Mouse (Mus musculus) kidney, adult 2 months (tissue): ENCODE measurements around the gene Defb23.

Source experiments
- CTCF ChIP-seq: fragments of 200-500 bp; conservative IDR thresholded peaks from 2 replicates; pipeline ENCODE4 v1.5.1; 2011; ENCODE audit warnings: low read depth, mild to moderate bottlenecking, control low read depth, low read length, moderate library complexity, mixed read lengths; ENCODE audit not compliant: insufficient read depth, insufficient read length
- POLR2A ChIP-seq: fragments of 200-500 bp; IDR thresholded peaks from one replicate; pipeline ENCODE4 v1.6.1; 2011; ENCODE audit warnings: low read depth, low read length, control low read depth

- TF ChIP-seq POLR2A, result no peak
- TF ChIP-seq CTCF, result no peak
These were observed 21.1 kb downstream of the Defb23 start for GRCm38 (mm10) chr2:152443281-152443680.
